Mouse (Mus musculus) left cerebral cortex, adult 11 months (tissue): ENCODE data around the gene Sept9.
"Not testable (repeated sequence)": the region's sequence is repeated elsewhere in the genome, so short reads cannot be mapped to it uniquely, and the experiment has no call there.

Experiments
- DNase-seq: peaks from one replicate; pipeline ENCODE4 v3.0.0; 2022; ENCODE audit warnings: low spot score

Gene Sept9

GRCm38 (mm10) chr11:117326867-117327600 is 127.6 kb downstream of the Sept9 start:
- no peak for DNase-seq

GRCm38 (mm10) chr11:117327633-117328032 is 128.2 kb downstream of the Sept9 start:
- DNase-seq, result no peak

DNA sequence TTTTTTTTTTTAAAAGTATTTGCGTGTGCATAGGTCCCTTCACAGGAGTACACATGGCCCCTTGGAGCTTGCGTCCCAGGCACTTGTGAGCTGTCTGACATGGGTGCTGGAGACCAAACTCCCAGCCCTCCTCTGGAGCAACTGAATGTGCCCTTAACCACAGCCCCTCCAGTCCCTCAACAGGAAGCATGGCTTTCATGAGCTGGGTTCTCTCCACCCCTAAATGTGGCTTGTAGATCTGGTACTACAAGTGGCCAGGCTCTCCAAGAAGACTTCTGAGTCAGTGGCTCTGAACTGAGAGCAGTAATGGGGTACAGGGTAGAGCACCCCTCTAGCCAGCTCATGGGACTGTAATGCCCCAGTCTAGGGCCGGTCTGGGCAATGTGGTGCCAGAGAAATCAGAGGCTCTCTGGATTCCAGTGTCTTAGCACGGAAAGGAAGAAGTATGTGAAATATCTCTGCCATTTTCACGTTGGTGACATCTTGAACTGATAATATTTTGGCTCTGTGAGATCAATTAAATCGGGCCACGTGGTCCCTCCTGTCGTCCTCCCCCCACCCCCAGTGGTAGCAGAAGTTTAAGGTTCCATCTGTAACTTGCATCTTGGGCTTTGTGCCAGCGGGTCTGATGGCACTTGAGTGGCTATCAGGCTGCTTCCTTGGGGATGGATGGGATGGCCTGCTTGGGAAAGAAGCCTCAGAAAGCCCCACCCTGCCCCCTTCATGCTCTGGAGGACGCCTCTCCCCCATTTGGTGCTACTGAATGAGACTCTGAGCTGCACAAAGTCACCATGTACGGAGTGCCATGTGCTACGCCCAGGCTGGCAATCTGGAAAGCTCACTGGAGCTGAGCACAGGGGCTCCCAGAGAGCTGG is 130.9 kb downstream of the Sept9 start:
- DNase-seq, result no peak

- DNase-seq, result no peak
These were observed 131.4 kb downstream of the Sept9 start for GRCm38 (mm10) chr11:117330951-117331254.

GRCm38 (mm10) chr11:117331361-117332241 is 132.1 kb downstream of the Sept9 start:
- DNase-seq, result no peak

GRCm38 (mm10) chr11:117332242-117333149 is 133.0 kb downstream of the Sept9 start:
- no peak for DNase-seq

- DNase-seq, result no peak
These were observed 133.8 kb downstream of the Sept9 start for GRCm38 (mm10) chr11:117333150-117333715.

GRCm38 (mm10) chr11:117334101-117334500 is 134.6 kb downstream of the Sept9 start:
- no peak for DNase-seq

DNA sequence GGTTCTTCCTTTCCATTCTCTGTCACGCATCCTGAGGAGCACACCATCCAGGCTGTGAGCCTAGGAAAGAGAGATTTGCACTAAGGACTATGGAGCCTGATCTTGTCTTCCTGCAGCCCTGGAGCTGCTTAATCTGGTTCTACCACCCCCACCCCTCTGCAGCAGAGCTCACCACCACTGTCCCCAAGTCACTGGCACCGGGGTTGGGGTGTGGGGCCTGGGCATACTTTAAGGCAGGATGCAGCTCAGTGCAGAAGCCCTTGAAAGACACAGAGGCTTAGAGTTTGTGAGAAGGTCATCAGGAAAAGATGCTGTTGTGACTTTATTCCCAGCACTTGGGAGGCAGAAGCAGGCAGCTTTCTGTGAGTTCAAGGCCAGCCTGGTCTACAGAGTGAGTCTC is 135.7 kb downstream of the Sept9 start:
- no peak for DNase-seq

DNA sequence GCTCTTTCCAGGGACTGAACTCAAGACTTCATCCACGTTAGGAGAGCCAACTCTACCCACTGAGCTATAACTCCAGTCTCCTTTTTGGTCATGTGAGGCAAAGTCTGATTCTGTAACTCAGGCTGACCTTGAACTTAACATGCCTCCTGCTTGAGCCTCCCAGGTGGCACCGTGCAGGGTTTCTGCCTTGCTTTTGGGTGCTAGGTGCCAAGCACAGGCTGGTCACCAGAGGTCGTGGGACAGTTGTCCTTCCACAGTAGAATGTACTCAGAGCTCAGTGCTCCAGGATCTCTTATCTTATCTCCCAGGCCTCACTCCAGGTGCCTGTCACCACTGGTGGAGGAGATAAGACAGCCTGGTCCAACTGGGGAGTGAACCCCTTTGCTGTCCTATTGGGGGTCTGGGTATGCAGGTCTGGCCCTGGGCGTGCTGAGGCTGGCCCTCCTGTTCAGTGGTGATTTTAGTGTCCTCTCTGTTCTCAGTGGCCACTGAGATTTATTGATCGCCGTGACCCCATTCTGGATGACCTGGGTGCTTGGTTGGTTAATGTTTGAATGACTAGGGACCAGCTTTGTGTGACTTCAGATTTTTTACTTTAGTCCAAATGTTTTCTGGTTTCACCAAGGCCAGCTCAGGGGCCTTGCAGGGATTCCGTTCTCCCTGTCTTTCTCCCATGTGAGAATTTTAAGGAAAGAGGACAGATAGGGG is 136.8 kb downstream of the Sept9 start:
- DNase-seq, result no peak

DNA sequence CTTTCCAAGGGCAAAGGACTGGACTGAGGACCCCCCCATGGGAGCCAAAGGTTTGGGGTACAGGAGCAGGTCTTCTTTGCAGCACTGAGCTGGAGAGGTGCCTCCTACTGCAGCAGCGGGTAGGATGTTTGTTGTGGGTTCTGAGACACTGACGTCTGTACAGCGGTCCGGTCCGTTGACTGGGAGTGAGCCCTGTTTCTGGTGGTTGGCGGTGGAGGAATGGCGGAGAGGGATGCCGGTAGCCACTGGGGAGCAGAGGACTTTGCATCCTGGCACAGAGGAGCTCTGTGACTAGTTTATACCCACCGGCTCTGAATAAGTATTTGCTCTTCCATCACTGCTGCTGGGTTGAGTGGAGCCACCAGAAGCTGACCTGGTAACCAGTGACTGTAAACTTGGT is 138.3 kb downstream of the Sept9 start:
- no peak for DNase-seq

GRCm38 (mm10) chr11:117338503-117338902 is 139.0 kb downstream of the Sept9 start:
- DNase-seq, result no peak

DNA sequence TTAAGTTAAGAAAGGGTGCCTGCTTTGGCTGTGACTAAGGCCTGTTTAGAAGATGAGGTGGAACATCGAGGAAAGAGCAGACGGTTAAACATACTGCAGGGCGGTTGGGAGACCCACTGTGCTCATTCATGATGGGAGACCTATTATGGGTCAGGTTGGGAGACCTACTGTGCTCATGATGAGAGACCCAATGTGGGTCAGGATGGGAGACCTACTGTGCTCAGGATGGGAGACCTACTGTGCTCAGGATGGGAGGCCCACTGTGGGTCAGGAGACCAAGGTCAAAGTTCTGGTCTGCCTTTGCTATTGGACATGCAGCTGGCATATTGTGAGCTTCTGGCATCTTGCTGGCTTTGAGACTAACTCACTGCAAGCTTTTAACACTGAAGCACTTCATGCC is 139.6 kb downstream of the Sept9 start:
- DNase-seq, result no peak

GRCm38 (mm10) chr11:117341218-117341617 is 141.8 kb downstream of the Sept9 start:
- no peak for DNase-seq

- DNase-seq, result no peak
These were observed 142.6 kb downstream of the Sept9 start for GRCm38 (mm10) chr11:117342076-117342475.

GRCm38 (mm10) chr11:117342490-117342889 is 143.0 kb downstream of the Sept9 start:
- DNase-seq, result not testable (repeated sequence)

GRCm38 (mm10) chr11:117343800-117344199 is 144.3 kb downstream of the Sept9 start:
- DNase-seq, result no peak

DNA sequence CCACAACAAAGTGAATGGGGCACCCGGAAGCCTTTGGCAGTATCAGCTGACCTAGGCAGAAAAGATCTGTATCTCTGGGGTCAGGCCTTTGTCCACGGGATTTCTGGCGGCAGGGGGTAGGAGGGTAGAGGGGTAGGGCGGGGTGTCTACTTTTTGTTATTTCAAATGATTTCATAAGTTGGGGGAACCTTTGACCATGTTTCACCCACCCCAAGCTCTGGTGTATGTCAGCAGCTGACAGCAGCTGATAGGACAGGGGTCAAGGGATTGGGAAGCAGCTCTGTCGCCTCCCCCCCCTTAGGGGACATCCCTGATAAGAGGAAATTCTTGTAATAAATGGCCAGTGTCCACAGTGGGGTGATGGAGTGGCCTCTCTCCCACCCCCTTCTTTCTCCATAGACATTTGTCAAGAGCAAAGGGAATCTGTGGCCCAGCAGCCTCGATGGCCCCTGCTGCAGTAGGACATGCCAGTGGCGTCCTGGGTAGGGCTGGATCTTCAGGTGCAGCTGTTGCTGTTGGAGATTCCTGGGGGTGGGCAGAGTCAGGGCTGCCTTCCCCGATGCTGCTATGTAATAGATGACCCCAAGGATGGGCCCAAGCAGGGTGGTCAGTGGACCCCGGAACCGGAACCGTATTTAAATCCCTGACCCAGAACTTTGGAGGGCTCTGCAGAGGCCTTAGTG is 145.0 kb downstream of the Sept9 start:
- DNase-seq, result no peak

DNA sequence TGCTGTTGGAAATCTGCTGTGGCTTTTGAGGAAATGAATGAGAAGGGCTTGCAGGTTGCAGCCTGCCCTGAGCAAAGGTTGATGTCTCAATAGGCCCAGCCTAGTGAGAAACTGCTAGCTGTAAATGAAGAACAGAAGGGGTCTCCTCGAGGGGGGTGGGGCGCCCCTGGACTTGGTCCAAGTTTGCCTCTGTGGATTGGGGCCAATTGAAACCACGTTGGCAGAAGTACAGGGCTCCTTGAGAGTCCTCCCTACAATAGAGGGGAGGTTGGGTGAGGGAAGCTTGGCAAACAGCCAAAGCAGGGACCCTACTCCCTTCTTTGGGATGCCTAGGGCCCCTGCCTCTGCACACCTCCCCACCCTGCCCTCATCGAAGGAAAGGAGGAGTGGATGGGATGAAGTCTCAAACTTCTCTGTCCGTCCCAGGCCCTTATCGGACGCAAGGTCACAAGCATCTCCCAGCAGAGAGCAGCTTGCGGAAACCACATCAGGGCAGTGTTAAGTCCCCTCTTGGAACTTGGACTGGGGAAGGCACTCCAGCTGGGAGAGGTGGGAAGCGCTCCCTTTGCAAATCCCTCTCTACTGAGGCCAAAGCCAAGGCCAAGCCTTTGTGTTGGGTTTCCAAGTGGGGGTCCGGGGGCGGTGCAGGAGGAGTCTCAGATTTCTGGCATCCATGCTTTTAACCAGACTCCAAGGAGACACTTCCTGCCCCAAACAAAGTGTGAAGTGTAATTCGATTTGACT is 145.7 kb downstream of the Sept9 start:
- DNase-seq, result no peak
